Mouse (Mus musculus) kidney, postnatal 14 days (tissue): ENCODE measurements around the gene Ubtd1.

Source experiments
- DNase-seq: peaks from one replicate; pipeline ENCODE4 v3.0.0; 2022; ENCODE audit warnings: mixed read lengths

Ubtd1 gene

GRCm38 (mm10) chr19:42022542-42022848 is 40.9 kb downstream of the Ubtd1 start:
- no peak for DNase-seq

- DNase-seq: peak; percentile 89
Measured at GRCm38 (mm10) chr19:42026158-42026557, 44.6 kb downstream of the Ubtd1 start.

DNA sequence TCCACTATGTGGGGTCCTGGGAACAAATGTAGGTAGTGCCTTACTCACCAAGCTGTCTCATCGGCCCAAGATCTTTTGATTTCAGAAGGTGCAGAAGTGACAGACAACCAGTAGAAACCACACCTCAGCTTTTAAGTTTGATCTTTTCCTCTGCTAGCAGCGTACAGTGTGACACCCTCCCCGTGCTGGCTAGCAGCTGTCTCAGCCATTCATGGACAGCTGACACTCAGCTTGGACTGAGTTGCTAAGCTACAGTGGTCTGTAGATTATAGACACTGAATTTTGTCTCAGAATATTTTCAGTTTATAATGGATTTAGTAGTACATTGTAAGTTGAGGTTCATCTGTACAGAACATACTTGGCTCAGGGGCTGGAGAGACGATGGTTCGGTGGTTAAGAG is 49.5 kb downstream of the Ubtd1 start:
- no peak for DNase-seq

DNA sequence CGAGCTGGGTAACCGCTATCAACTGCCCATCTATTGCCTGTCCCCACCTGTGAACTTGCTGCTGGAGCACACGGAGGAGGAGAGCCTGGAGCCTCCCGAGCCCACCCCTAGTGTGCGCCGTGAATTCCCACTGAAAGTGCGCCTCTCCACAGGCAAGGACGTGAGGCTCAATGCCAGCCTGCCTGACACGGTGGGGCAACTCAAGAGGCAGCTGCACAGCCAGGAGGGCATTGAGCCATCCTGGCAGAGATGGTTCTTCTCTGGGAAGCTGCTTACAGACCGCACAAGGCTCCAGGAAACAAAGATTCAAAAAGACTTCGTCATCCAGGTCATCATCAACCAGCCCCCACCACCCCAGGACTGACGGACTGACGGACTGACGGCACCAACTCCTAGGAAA is 52.0 kb downstream of the Ubtd1 start:
- no peak for DNase-seq

DNA sequence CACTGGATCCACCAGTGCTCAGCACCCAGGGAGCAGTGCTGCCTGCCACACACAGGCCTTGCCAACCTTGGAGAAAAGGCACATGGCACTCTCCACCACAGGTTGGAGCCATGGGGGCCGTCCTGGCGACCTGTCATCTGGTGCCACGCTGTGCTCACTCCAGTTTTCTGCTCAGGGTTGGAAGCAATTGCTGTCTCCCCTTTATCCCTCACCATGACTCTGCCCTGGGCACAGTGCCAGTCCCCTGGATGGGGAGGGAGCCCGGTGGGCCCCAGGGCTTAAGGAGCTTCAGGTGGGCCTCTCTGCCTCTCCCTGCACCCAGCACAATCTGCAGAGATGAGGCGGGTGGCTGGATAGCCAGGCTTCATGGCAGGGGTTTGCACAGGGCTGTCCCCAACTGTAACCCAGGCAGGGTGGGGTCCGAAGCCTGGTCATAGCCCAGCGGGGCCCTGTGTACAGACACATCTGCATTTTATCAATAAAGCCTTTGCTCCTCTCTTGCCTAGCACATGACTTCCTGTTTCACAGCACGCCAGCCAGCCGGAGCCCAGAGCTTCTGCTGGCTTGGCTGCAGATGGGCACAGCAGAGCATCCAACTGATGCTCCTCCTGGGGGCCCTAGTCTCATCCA is 52.7 kb downstream of the Ubtd1 start:
- no peak for DNase-seq

GRCm38 (mm10) chr19:42034881-42035455 is 53.4 kb downstream of the Ubtd1 start:
- no peak for DNase-seq

DNA sequence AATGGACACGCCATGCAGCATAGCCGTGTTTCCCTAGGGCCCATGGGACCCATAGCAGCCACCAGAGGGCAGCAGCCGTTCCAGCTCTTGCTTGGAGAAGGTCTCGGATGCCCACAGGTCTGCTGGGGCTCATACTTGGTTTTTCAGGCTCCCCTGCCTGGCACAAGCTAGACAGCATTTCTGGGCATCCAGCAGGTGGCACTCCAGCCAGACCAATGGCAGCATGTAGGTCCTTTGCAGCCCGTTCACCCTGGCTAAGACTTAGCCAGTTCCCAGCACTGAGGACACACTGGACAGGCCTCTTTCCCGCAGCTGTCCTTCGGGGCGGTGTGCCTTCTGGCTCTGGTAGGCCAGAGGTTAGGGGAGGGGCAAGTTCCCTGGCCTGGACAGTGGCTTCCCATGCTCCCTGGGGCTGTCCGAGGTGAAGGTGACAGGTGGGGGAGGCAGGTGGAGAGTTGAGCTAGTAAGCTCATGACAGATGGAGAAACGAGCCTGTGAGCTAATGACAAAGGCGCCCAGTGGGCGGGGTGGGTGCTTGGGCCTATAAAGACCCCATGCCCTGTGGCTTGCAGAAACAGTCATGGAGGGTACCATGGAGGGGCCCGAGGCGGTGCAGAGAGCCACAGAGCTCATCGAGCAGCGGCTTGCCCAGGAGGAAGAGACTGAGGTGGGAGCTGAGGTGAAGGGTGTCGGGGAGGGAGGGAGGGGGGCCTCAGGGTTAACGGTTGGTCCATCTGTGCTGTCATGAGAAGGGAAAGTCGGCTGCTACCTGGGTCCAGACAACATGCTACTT is 54.1 kb downstream of the Ubtd1 start, which contains the start of gene Ankrd2:
Ankrd2 (plus strand) TSS at position 545 of the 793 bp plus-strand sequence.
- DNase-seq: peak; percentile 92

DNA sequence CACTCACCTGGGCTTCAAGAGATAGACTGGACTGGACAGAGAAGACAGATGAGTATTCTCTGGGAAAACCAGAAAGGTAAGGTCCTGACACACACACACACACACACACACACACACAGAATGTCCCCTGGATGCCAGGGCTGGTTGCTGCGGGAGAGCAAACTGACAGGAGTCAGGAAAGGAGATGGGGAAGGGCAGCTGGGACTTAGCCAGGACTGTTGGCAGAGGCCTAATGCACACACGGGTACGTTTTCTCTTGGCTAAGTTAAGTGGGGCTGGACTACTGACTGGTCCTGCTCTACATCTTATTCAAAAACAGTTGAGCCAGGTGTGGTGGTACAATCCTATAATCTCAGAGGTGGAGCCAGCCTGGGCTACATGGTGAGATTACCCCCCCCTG is 54.8 kb downstream of the Ubtd1 start:
- no peak for DNase-seq

- DNase-seq: no peak
Measured at GRCm38 (mm10) chr19:42037167-42037702, 55.7 kb downstream of the Ubtd1 start.

GRCm38 (mm10) chr19:42038310-42038709 is 56.7 kb downstream of the Ubtd1 start:
- DNase-seq: no peak

GRCm38 (mm10) chr19:42043988-42044387 is 62.4 kb downstream of the Ubtd1 start:
- DNase-seq: no peak

- DNase-seq: peak; percentile 93
Measured at GRCm38 (mm10) chr19:42045269-42046102, 63.9 kb downstream of the Ubtd1 start, which contains the start of gene Hoga1. Hoga1 (plus strand) TSS chr19:42045610.

- no peak for DNase-seq
Measured at GRCm38 (mm10) chr19:42050251-42050650, 68.7 kb downstream of the Ubtd1 start.

DNA sequence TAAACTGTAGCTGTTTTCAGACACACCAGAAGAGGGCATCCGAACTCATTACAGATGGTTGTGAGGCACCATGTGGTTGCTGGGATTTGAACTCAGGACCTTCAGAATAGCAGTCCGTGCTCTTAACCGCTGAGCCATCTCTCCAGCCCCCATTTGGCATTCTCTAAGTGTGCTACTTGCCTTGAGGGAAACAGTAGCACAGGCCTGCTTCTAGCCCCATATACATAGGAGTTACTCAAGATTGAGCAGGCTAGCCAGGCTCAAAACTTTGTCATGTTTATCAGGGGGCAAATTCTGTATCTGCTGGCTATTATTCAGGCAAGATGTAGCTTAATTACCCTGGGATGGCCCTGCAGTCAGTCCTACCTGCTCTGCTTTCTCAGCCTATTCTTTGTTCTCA is 69.8 kb downstream of the Ubtd1 start:
- no peak for DNase-seq

DNA sequence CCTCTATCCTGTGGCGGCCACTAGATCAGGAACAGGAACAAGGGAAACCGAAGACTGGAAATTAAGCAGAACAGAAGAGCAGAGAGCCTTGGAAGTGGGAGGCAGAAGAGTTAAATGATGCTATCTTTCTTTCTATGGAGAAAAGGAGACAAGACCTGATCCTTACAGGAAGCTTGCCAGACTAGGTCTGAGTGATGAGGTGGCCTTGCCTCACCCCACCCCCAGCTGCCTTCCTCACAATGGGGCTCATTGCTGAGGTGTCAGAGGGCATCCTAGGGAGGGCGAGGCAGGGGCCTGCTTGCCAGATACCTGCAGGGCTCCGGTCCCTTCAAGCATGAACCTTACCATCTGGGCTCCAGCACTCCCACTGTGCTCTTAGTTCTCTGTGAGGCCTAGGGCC is 70.4 kb downstream of the Ubtd1 start, which contains the start of gene 4933411K16Rik:
4933411K16Rik (plus strand) TSS at position 301 of the 400 bp plus-strand sequence.
- no peak for DNase-seq

DNA sequence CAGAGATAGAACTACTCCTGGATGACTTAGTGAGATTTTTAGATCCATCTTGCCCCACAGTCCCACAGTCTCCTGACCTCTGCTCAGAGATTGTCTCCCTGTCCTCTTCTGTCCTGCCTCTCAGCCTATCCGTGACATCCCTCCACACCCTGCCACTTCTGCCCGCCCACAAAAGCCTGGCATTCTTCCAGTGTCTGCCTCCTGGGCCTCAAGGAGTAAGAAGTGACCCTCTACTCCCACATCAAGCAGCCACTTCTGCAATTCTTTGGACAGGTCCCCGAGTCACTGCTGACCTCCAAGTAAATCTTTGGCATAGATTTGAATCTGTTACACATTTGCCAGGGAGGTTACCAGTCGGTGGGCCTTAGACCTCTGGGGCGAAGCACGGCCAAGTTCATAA is 72.7 kb downstream of the Ubtd1 start:
- DNase-seq: peak; percentile 90

DNA sequence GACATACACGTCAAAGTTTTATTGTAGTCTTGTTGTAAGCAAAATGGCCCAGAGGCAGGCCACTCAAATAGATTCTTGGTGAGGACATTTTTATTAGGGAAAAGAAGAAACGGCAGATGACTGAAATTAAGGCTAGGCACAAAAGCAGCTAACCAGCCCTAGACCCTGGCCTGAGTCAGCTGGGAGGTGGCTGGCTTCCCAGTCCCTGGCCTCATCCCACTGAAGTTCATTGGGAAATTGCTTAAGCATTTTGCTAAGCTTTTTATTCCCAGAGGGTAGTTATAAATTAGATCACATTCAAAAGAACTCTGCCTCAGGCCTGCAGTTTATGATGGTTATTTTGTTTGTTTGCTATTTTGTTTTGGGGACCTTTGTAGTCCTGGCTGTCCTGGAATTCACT is 74.3 kb downstream of the Ubtd1 start:
- DNase-seq: peak; percentile 72

- DNase-seq: peak; percentile 41
Measured at GRCm38 (mm10) chr19:42056719-42057409, 75.3 kb downstream of the Ubtd1 start.

- no peak for DNase-seq
Measured at GRCm38 (mm10) chr19:42058426-42058825, 76.9 kb downstream of the Ubtd1 start.

- peak; percentile 66 for DNase-seq
Measured at GRCm38 (mm10) chr19:42061443-42061842, 79.9 kb downstream of the Ubtd1 start.

DNA sequence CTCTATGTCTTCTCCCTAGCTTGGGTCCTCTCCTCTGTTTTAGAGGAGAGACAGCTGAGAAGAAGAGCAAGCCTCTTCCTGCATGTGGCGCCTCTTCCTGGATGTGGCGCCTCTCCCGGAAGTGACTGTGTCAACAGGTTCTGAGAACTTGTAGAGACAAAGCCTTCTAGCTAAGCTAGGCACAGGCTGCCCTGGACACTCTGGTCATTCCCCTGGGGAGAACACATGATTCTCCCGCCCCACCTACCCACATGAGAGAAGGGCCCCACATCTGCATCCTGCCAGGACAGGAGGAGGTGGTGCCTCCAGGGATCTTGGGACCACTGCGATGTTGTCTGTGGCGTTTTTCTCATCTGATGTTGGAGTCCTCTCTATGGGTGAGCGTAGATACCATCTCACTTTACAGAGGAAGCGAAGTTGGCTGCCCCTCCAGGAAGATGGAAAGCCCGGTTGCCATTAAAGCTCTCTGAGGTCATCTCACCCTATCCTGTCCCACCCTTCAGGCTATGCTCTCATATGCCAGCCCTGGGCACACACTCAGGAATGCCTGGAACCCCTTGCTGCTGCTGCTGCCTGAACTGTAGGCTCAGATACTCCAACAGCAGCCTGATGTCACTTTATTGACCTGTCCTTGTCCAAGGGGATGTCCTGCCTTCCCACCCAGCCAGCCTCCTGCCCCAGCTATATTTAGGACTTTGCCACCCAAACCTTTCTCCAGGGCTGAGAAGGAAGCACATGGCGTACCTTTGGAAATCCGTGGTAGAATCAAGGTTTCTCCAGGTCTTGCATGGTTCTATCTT is 87.1 kb downstream of the Ubtd1 start:
- no peak for DNase-seq

GRCm38 (mm10) chr19:42069241-42069525 is 87.6 kb downstream of the Ubtd1 start:
- DNase-seq: peak; percentile 58
